Mouse (Mus musculus): ENCODE measurements around the gene Tubb5. TPM values are rescaled to one million over a fixed set of nuclear protein-coding genes. Genes with fewer than 3 reads are reported as not detected.

Gene Tubb5
- polyA plus RNA-seq, 1 experiment, result 1,522 TPM

DNA sequence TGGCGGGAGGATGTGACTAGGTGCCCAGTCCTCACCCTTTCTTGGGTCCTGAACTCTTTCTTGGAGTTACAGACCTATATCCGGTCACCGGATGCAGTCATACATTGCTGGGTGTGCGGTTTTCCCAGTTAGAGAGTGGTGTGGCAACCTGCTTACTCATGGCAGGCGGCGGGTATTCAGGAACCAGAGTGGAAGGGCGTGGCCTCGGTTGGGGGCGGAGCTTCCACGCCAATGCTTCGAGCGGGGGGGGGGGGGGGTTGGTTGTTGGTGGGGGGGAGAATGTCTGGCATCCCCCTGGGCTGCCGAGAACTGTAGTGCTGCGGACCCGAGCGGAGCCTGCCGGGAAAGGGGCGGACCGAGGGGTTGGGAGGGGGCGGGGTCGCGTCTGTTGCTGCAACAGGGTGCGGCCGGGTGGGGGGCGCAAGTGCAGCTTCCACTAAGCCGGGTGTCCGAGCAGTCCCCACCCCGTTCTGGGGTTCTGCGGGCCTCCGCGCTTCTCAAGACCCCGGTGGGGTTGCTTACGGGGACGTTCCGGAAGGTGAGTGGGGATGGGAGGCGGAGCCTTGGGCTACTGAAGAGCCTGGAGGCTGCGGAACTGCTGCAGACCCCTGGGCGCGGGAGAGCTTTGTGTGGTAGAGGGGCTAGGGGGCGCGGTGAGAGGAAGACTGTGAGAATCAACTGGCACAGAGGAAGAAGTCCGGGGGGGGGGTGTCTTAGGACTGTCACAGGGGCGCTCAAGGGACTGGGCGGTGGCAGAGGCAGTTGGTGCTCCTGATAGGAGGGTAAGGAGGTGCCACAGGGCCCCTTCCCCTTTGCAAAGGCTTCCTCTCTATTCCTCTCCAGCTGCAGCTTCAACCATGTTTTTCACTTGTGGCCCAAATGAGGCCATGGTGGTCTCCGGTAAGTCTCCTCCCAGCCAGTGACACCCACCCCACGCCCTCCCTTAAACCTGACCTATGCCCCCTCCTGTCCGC, 14.9 kb downstream of the Tubb5 start, which contains the start of gene Flot1:
Flot1 (plus strand) TSS at position 267 of the 974 bp plus-strand sequence.
- peak; percentile 75 for DNase-seq
- WGBS, result 2% methylated on average over 44 of the region's 47 CpGs
- Histone ChIP-seq H3K4me3 (ENCODE audit: control insufficient read depth, insufficient read depth, low read length) (peak within 1 kb of the TSS; percentile 78), H3K4me1 (replicated peaks; ENCODE audit: control insufficient read depth, insufficient read depth, low read length) (peaks cover 32% of the 10 kb centered on the region), H3K27me3 (ENCODE audit: control insufficient read depth, insufficient read depth, low read length) (peaks cover 8% of the 10 kb centered on the region; the same call in 1 of the 2 replicates), H3K36me3 (ENCODE audit: control insufficient read depth, insufficient read depth, low read length) (no peaks in the 10 kb centered on the region), H3K27ac (ENCODE audit: control insufficient read depth, insufficient read depth, low read length) (peak within 1 kb of the TSS; percentile 33)
- TF ChIP-seq CTCF (IDR thresholded peaks at IDR 0.05; ENCODE audit: borderline replicate concordance, control insufficient read depth, extremely low read depth, insufficient read depth, low read length, poor library complexity) (no peak), POLR2A (IDR thresholded peaks at IDR 0.05; ENCODE audit: control insufficient read depth, extremely low read depth, insufficient read depth, low read length, poor library complexity) (no peak)

DNA sequence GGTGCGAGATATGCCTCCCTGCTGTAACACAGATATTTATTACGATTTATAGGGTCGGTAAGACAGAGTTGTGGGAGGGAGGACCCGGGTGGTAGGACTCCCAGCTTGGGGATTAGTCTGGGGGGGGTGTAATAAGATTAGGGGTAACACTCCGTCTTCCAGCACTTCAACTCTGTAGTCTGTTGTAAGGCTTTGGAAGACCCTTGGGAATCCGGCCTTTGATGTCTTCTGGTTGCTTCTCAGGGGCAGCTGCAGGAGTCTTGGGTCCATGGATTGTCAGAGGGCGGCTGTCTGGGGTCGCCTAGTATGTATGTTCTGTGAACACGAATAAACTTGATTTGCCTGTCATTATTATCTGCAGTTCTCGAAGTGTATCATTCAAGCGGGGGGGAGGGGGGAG, 15.5 kb downstream of the Tubb5 start:
- TF ChIP-seq CTCF (IDR thresholded peaks at IDR 0.05; ENCODE audit: borderline replicate concordance, control insufficient read depth, extremely low read depth, insufficient read depth, low read length, poor library complexity) (no peak), POLR2A (IDR thresholded peaks at IDR 0.05; ENCODE audit: control insufficient read depth, extremely low read depth, insufficient read depth, low read length, poor library complexity) (no peak)
- WGBS, result under 1% methylated on average over 11 of the region's 11 CpGs
- Histone ChIP-seq H3K27ac (ENCODE audit: control insufficient read depth, insufficient read depth, low read length) (peak overlapping the region; percentile 18; the same call in 1 of the 2 replicates), H3K4me1 (replicated peaks; ENCODE audit: control insufficient read depth, insufficient read depth, low read length) (peaks cover 32% of the 10 kb centered on the region), H3K27me3 (ENCODE audit: control insufficient read depth, insufficient read depth, low read length) (peaks cover 8% of the 10 kb centered on the region; the same call in 1 of the 2 replicates), H3K36me3 (ENCODE audit: control insufficient read depth, insufficient read depth, low read length) (no peaks in the 10 kb centered on the region), H3K4me3 (ENCODE audit: control insufficient read depth, insufficient read depth, low read length) (peak overlapping the region; percentile 78)
- DNase-seq, result no peak

DNA sequence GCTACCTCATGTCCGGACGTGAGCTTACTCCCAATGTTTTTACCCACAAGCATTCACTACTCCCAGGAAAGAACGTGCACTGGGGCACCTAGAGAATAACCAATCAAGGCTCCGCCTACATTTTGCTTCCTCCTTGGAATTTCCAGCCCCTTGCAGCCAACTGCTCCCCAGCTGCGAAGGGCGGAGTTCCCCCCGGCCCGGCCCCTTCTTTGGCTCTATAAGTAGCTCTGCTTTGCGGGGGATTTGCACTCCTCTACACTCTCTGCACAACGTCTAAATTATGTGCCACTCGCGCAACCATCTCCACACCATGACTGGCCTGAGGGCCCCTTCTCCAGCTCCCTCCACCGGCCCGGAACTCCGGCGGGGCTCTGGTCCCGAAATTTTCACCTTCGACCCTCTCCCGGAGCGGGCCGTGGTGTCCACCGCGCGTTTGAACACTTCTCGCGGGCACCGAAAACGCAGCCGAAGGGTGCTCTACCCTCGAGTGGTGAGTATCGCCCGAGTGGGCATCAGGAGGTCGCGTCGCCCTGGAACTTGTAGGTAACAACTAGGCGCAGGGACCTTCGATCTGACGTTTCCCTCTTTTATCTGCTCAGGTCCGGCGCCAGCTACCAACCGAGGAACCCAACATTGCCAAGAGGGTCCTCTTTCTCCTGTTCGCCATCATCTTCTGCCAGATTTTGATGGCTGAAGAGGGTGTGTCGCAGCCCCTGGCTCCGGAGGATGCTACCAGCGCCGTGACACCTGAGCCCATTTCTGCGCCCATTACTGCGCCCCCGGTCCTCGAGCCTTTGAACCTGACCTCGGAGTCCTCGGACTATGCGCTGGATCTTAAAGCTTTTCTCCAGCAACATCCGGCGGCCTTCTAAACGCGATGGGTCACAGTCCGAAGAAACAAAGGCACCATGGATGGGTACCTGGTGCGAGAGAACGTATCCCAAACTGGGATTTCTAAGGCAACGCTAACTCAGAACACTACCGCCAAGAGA, 16.4 kb downstream of the Tubb5 start, which contains the start of gene Ier3:
Ier3 (plus strand) TSS at position 246 of the 992 bp plus-strand sequence.
- peak within 1 kb of the TSS; percentile 78 for H3K4me3 ChIP-seq (ENCODE audit: control insufficient read depth, insufficient read depth, low read length)
- no peaks in the 10 kb centered on the region for H3K36me3 ChIP-seq (ENCODE audit: control insufficient read depth, insufficient read depth, low read length)
- H3K27me3 ChIP-seq (ENCODE audit: control insufficient read depth, insufficient read depth, low read length), result peaks cover 8% of the 10 kb centered on the region; the same call in 1 of the 2 replicates
- H3K4me1 ChIP-seq (replicated peaks; ENCODE audit: control insufficient read depth, insufficient read depth, low read length), result peaks cover 32% of the 10 kb centered on the region
- no peak within 1 kb of the TSS for H3K27ac ChIP-seq (ENCODE audit: control insufficient read depth, insufficient read depth, low read length)
- under 1% methylated on average over 62 of the region's 62 CpGs for WGBS
- TF ChIP-seq CTCF (IDR thresholded peaks at IDR 0.05; ENCODE audit: borderline replicate concordance, control insufficient read depth, extremely low read depth, insufficient read depth, low read length, poor library complexity) (no peak), POLR2A (IDR thresholded peaks at IDR 0.05; ENCODE audit: control insufficient read depth, extremely low read depth, insufficient read depth, low read length, poor library complexity) (no peak)
- DNase-seq, result peak; percentile 38

DNA sequence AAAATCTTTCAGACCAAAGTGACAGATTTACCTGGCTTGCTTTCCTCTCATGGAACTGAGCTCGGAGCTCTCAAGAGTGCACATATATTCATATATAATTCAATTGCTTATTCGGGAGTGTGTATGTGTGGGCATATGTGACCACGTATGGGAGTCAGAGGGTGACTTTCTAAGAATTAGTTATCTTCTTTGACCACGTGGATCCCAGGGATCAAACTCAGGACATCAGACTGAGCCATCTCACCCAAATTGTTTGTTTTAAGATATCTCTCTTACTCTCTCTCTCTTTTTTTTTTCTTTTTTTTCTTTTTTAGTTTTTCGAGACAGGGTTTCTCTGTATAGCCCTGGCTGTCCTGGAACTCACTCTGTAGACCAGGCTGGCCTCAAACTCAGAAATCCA, 18.0 kb downstream of the Tubb5 start:
- WGBS, result 76% methylated on average over 5 of the region's 5 CpGs
- no peak overlapping the region for H3K4me3 ChIP-seq (ENCODE audit: control insufficient read depth, insufficient read depth, low read length)
- peaks cover 8% of the 10 kb centered on the region; the same call in 1 of the 2 replicates for H3K27me3 ChIP-seq (ENCODE audit: control insufficient read depth, insufficient read depth, low read length)
- H3K36me3 ChIP-seq (ENCODE audit: control insufficient read depth, insufficient read depth, low read length), result no peaks in the 10 kb centered on the region
- H3K4me1 ChIP-seq (replicated peaks; ENCODE audit: control insufficient read depth, insufficient read depth, low read length), result peaks cover 32% of the 10 kb centered on the region
- H3K27ac ChIP-seq (ENCODE audit: control insufficient read depth, insufficient read depth, low read length), result no peak overlapping the region
- TF ChIP-seq POLR2A (IDR thresholded peaks at IDR 0.05; ENCODE audit: control insufficient read depth, extremely low read depth, insufficient read depth, low read length, poor library complexity), result no peak
- no peak for TF ChIP-seq CTCF (IDR thresholded peaks at IDR 0.05; ENCODE audit: borderline replicate concordance, control insufficient read depth, extremely low read depth, insufficient read depth, low read length, poor library complexity)
- DNase-seq, result no peak

DNA sequence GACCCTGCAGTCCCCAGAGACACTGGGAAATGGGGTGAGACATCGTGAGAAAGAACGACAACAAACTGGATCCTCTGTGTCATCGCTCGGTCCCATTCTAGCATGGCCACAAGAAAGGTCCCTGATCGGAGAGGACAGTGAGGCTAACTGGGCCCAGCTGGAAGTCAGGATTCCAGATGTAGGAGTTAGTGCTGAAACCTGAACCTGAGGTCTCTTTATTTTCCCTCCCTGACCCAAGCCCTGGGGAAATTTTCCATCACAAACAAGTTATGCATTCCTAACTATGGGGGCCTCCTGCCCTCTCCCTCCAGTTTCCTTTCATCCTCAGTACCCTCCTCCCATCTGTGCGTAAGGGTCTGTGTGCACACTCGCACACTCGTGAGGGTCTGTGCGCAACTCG, 20.9 kb downstream of the Tubb5 start:
- Histone ChIP-seq H3K27me3 (ENCODE audit: control insufficient read depth, insufficient read depth, low read length) (peaks cover 8% of the 10 kb centered on the region; the same call in 1 of the 2 replicates), H3K4me3 (ENCODE audit: control insufficient read depth, insufficient read depth, low read length) (no peak overlapping the region), H3K27ac (ENCODE audit: control insufficient read depth, insufficient read depth, low read length) (no peak overlapping the region), H3K36me3 (ENCODE audit: control insufficient read depth, insufficient read depth, low read length) (no peaks in the 10 kb centered on the region), H3K4me1 (replicated peaks; ENCODE audit: control insufficient read depth, insufficient read depth, low read length) (peaks cover 18% of the 10 kb centered on the region)
- no peak for TF ChIP-seq POLR2A (IDR thresholded peaks at IDR 0.05; ENCODE audit: control insufficient read depth, extremely low read depth, insufficient read depth, low read length, poor library complexity)
- 97% methylated on average over 10 of the region's 10 CpGs for WGBS
- no peak for DNase-seq

DNA sequence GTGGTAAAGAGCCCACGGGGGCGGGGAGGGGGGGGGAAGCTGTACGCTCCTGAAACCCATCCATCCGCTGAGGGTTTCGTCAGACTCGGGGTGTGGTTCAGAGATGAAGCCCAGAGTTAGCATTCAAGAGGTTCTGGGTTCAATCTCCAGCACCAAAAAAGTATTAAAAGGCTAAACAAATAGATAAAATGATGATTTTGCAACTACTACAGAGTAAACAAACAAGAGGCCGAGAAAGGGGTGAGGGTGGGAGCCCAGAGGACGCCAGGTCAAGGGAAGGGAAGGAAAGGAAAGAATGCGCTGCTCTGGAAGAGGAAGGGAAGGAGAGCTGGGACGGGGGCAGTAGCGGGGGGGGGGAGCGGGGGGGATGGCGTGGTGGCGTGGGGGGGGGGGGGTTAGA, 21.4 kb downstream of the Tubb5 start:
- Histone ChIP-seq H3K27me3 (ENCODE audit: control insufficient read depth, insufficient read depth, low read length) (peaks cover 3% of the 10 kb centered on the region; the same call in 1 of the 2 replicates), H3K4me3 (ENCODE audit: control insufficient read depth, insufficient read depth, low read length) (no peak overlapping the region), H3K27ac (ENCODE audit: control insufficient read depth, insufficient read depth, low read length) (no peak overlapping the region), H3K36me3 (ENCODE audit: control insufficient read depth, insufficient read depth, low read length) (no peaks in the 10 kb centered on the region), H3K4me1 (replicated peaks; ENCODE audit: control insufficient read depth, insufficient read depth, low read length) (peaks cover 12% of the 10 kb centered on the region)
- DNase-seq, result no peak
- WGBS, result 91% methylated on average over 8 of the region's 14 CpGs
- no peak for TF ChIP-seq CTCF (IDR thresholded peaks at IDR 0.05; ENCODE audit: borderline replicate concordance, control insufficient read depth, extremely low read depth, insufficient read depth, low read length, poor library complexity)
- no peak for TF ChIP-seq POLR2A (IDR thresholded peaks at IDR 0.05; ENCODE audit: control insufficient read depth, extremely low read depth, insufficient read depth, low read length, poor library complexity)
